Mouse (Mus musculus) spleen, adult 2 months (tissue): ENCODE measurements around the gene Pdk2.

ENCODE experiments used
- CTCF ChIP-seq: fragments of 200-500 bp; IDR thresholded peaks from 2 replicates; pipeline ENCODE4 v1.5.1; 2011; ENCODE audit warnings: mild to moderate bottlenecking, inconsistent platforms; ENCODE audit not compliant: insufficient read depth, insufficient read length, insufficient replicate concordance; ENCODE audit errors: extremely low read depth
- POLR2A ChIP-seq: fragments of 200-500 bp; IDR thresholded peaks from 2 replicates; pipeline ENCODE4 v1.6.1; 2011; ENCODE audit warnings: low read depth, low read length, inconsistent platforms

DNA sequence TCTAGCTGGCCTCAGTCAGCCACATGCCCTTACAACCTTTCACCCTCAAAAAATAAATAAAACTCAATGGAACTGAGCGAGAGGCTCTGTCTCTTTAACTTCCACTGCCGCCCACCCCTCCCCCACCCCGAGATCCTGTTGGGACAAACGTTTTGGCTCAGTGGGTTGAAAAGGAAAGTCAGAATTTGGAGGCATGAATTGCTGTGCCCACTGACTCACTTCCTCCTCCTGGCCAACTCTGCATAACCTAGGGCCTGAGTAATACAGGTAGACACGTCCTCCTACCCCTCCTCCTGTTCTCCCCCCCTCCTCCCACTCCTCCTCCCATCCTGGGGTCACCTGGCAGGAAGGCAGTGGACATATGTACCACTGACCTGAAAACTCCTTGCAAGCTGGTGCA, 44.6 kb upstream of the Pdk2 start:
- no peak for TF ChIP-seq CTCF
- TF ChIP-seq POLR2A, result no peak
